Mouse (Mus musculus) lung, postnatal 0 days (tissue): ENCODE measurements around the gene Kcnq1. TPM values are rescaled to one million over a fixed set of nuclear protein-coding genes. Genes with fewer than 3 reads are reported as not detected.

Experiments
- ATAC-seq: fragments of 200-750 bp; cut with Nextera tagmentation; 2 replicates; pipeline ENCODE4 v1.8.0; 2017; ENCODE audit warnings: moderate library complexity
- DNase-seq: peaks from one replicate; pipeline ENCODE4 v3.0.0-alpha.2; 2016; ENCODE audit warnings: low spot score
- H3K27ac ChIP-seq: fragments of 300-500 bp; sonication (generic); 2 replicates; pipeline ENCODE4 v1.5.1; 2014; ENCODE audit warnings: antibody characterized with exemption, mild to moderate bottlenecking, low read length, mixed read lengths
- H3K27me3 ChIP-seq: fragments of 300-500 bp; sonication (generic); replicated peaks from 2 replicates; pipeline ENCODE4 v1.6.1; 2014; ENCODE audit warnings: low read length, mixed read lengths; ENCODE audit not compliant: insufficient read depth
- H3K36me3 ChIP-seq: fragments of 300-500 bp; sonication (generic); 2 replicates; pipeline ENCODE4 v1.6.1; 2014; ENCODE audit warnings: low read length, mixed read lengths; ENCODE audit not compliant: insufficient read depth
- H3K4me1 ChIP-seq: fragments of 300-500 bp; sonication (generic); 2 replicates; pipeline ENCODE4 v1.6.1; 2014; ENCODE audit warnings: antibody characterized with exemption, low read depth, low read length, mixed read lengths; ENCODE audit not compliant: insufficient read depth
- H3K4me2 ChIP-seq: fragments of 300-500 bp; sonication (generic); replicated peaks from 2 replicates; pipeline ENCODE4 v1.6.1; 2014; ENCODE audit warnings: low read depth, mild to moderate bottlenecking, low read length, moderate library complexity, mixed read lengths
- H3K4me3 ChIP-seq: fragments of 300-500 bp; sonication (generic); 2 replicates; pipeline ENCODE4 v1.5.1; 2014; ENCODE audit warnings: low read depth, low read length
- H3K9ac ChIP-seq: fragments of 300-500 bp; sonication (generic); replicated peaks from 2 replicates; pipeline ENCODE4 v1.6.1; 2014; ENCODE audit warnings: low read depth, mild to moderate bottlenecking
- H3K9me3 ChIP-seq: fragments of 300-500 bp; sonication (generic); 2 replicates; pipeline ENCODE4 v1.6.1; 2016; ENCODE audit warnings: low read length, mixed read lengths
- CTCF ChIP-seq: IDR thresholded peaks from 2 replicates; pipeline ENCODE4 v1.5.1; 2016; ENCODE audit warnings: antibody characterized with exemption, mild to moderate bottlenecking
- EP300 ChIP-seq: IDR thresholded peaks from 2 replicates; pipeline ENCODE4 v1.6.1; 2016; ENCODE audit warnings: antibody characterized with exemption, mild to moderate bottlenecking, control low read depth
- WGBS: fragments of 180-500 bp; shearing (Covaris S2); extraction: QIAGEN DNeasy Blood & Tissue Kit; methylation state at CpG from one replicate; pipeline ENCODE4 v1.1.7; 2014; 5-methylcytosine and 5-hydroxymethylcytosine counted together
- polyA plus RNA-seq: library from polyadenylated mRNA; unstranded; fragments of >200 nt; fragmentation: Nextera tagmentation; extraction: Ambion mirVana; gene quantifications from 2 replicates; pipeline ENCODE4 v1.2.1, GENCODE M21; 2015

Gene Kcnq1
- polyA plus RNA-seq, 1 experiment from 2014 or later, result 11.8 TPM

GRCm38 (mm10) chr7:143333040-143333439, 226.9 kb downstream of the Kcnq1 start:
- Histone ChIP-seq H3K9ac (no peak overlapping the region), H3K9me3 (no peaks in the 10 kb centered on the region), H3K4me1 (peaks cover 10% of the 10 kb centered on the region; the same call in 1 of the 2 replicates), H3K27me3 (no peaks in the 10 kb centered on the region), H3K4me2 (no peak overlapping the region), H3K36me3 (no peaks in the 10 kb centered on the region), H3K4me3 (no peak overlapping the region), H3K27ac (no peak overlapping the region)
- ATAC-seq, result peak; percentile 53; the same call in 1 of the 2 replicates
- no peak for TF ChIP-seq CTCF
- TF ChIP-seq EP300, result no peak
- DNase-seq, result no peak
- 20% methylated on average over 8 of the region's 8 CpGs for WGBS

- Histone ChIP-seq H3K4me2 (no peak overlapping the region), H3K9me3 (no peaks in the 10 kb centered on the region), H3K9ac (no peak overlapping the region), H3K27me3 (no peaks in the 10 kb centered on the region), H3K27ac (no peak overlapping the region), H3K4me3 (no peak overlapping the region), H3K36me3 (no peaks in the 10 kb centered on the region), H3K4me1 (peaks cover 10% of the 10 kb centered on the region; the same call in 1 of the 2 replicates)
- 33% methylated on average over 4 of the region's 4 CpGs for WGBS
- DNase-seq (no peak), ATAC-seq (no peak)
- TF ChIP-seq CTCF (no peak), EP300 (no peak)
These were observed 227.4 kb downstream of the Kcnq1 start for GRCm38 (mm10) chr7:143333604-143334003.

GRCm38 (mm10) chr7:143338690-143339089, 232.5 kb downstream of the Kcnq1 start:
- DNase-seq (no peak), ATAC-seq (no peak)
- no peak overlapping the region for H3K4me2 ChIP-seq
- 66% methylated on average over 4 of the region's 4 CpGs for WGBS
- TF ChIP-seq CTCF (no peak), EP300 (no peak)
- H3K27ac ChIP-seq, result no peak overlapping the region
- H3K27me3 ChIP-seq, result no peaks in the 10 kb centered on the region
- no peaks in the 10 kb centered on the region for H3K36me3 ChIP-seq
- H3K4me1 ChIP-seq, result peaks cover 6% of the 10 kb centered on the region; the same call in 1 of the 2 replicates
- H3K4me3 ChIP-seq, result no peak overlapping the region
- no peak overlapping the region for H3K9ac ChIP-seq
- no peaks in the 10 kb centered on the region for H3K9me3 ChIP-seq

GRCm38 (mm10) chr7:143340601-143341281, 234.6 kb downstream of the Kcnq1 start:
- Histone ChIP-seq H3K27me3 (no peaks in the 10 kb centered on the region), H3K9ac (no peak overlapping the region), H3K36me3 (no peaks in the 10 kb centered on the region), H3K9me3 (no peaks in the 10 kb centered on the region), H3K4me3 (no peak overlapping the region), H3K4me2 (no peak overlapping the region), H3K4me1 (peaks cover 3% of the 10 kb centered on the region; the same call in 1 of the 2 replicates), H3K27ac (no peak overlapping the region)
- 80% methylated on average over 15 of the region's 15 CpGs for WGBS
- no peak for ATAC-seq
- DNase-seq, result no peak
- TF ChIP-seq CTCF, result no peak

- Histone ChIP-seq H3K27ac (no peak overlapping the region), H3K4me3 (no peak overlapping the region), H3K4me2 (no peak overlapping the region), H3K9me3 (no peaks in the 10 kb centered on the region), H3K4me1 (peaks cover 3% of the 10 kb centered on the region; the same call in 1 of the 2 replicates), H3K27me3 (no peaks in the 10 kb centered on the region), H3K9ac (no peak overlapping the region), H3K36me3 (no peaks in the 10 kb centered on the region)
- ATAC-seq, result no peak
- no peak for TF ChIP-seq EP300
- TF ChIP-seq CTCF, result no peak
- 41% methylated on average over 3 of the region's 3 CpGs for WGBS
- DNase-seq, result no peak
These were observed 235.3 kb downstream of the Kcnq1 start for GRCm38 (mm10) chr7:143341301-143341980.

GRCm38 (mm10) chr7:143343781-143344306, 237.7 kb downstream of the Kcnq1 start:
- H3K4me1 ChIP-seq, result peaks cover 3% of the 10 kb centered on the region; the same call in 1 of the 2 replicates
- ATAC-seq, result no peak
- no peak overlapping the region for H3K4me2 ChIP-seq
- no peaks in the 10 kb centered on the region for H3K27me3 ChIP-seq
- TF ChIP-seq CTCF (no peak), EP300 (no peak)
- H3K36me3 ChIP-seq, result no peaks in the 10 kb centered on the region
- no peak overlapping the region for H3K4me3 ChIP-seq
- H3K27ac ChIP-seq, result no peak overlapping the region
- no peaks in the 10 kb centered on the region for H3K9me3 ChIP-seq
- DNase-seq, result peak; percentile 57
- 31% methylated on average over 12 of the region's 12 CpGs for WGBS
- no peak overlapping the region for H3K9ac ChIP-seq
